Mouse (Mus musculus) limb, embryonic 11.5 days (tissue): ENCODE data around the gene Pik3r6. TPM values are rescaled to one million over a fixed set of nuclear protein-coding genes. Genes with fewer than 3 reads are reported as not detected.

Experiments used
- ATAC-seq: fragments of 200-750 bp; cut with Nextera tagmentation; 2 replicates; pipeline ENCODE4 v1.8.0; 2017; ENCODE audit warnings: low read depth; ENCODE audit not compliant: insufficient number of reproducible peaks, low FRiP score, low TSS enrichment
- DNase-seq: peaks from one replicate; pipeline ENCODE4 v3.0.0-alpha.2; 2015; ENCODE audit warnings: low spot score
- H3K27ac ChIP-seq: fragments of 300-500 bp; sonication (generic); replicated peaks from 2 replicates; pipeline ENCODE4 v1.5.1; 2014; ENCODE audit warnings: low read depth, mild to moderate bottlenecking, low read length
- H3K27me3 ChIP-seq: fragments of 300-500 bp; sonication (generic); 2 replicates; pipeline ENCODE4 v1.6.1; 2014; ENCODE audit warnings: mild to moderate bottlenecking, low read length, mixed read lengths; ENCODE audit not compliant: control insufficient read depth, insufficient read depth
- H3K36me3 ChIP-seq: fragments of 300-500 bp; sonication (generic); 2 replicates; pipeline ENCODE4 v1.6.1; 2014; ENCODE audit warnings: mild to moderate bottlenecking, low read length, moderate library complexity, mixed read lengths; ENCODE audit not compliant: control insufficient read depth, insufficient read depth
- H3K4me1 ChIP-seq: fragments of 300-500 bp; sonication (generic); 2 replicates; pipeline ENCODE4 v1.6.1; 2014; ENCODE audit warnings: low read length, mixed read lengths; ENCODE audit not compliant: control insufficient read depth, insufficient read depth
- H3K4me2 ChIP-seq: fragments of 300-500 bp; sonication (generic); 2 replicates; pipeline ENCODE4 v1.6.1; 2014; ENCODE audit warnings: low read depth, mild to moderate bottlenecking, moderate library complexity; ENCODE audit not compliant: severe bottlenecking
- H3K4me3 ChIP-seq: fragments of 300-500 bp; sonication (generic); 2 replicates; pipeline ENCODE4 v1.5.1; 2014; ENCODE audit warnings: low read depth, low read length
- H3K9ac ChIP-seq: fragments of 300-500 bp; sonication (generic); 2 replicates; pipeline ENCODE4 v1.6.1; 2014; ENCODE audit warnings: mild to moderate bottlenecking, low read length
- H3K9me3 ChIP-seq: fragments of 300-500 bp; sonication (generic); 2 replicates; pipeline ENCODE4 v1.6.1; 2016; ENCODE audit warnings: low read length; ENCODE audit not compliant: control insufficient read depth
- WGBS: fragments of 180-500 bp; shearing (Covaris S2); extraction: QIAGEN DNeasy Blood & Tissue Kit; methylation state at CpG from one replicate; pipeline ENCODE4 v1.1.7; 2014; 5-methylcytosine and 5-hydroxymethylcytosine counted together
- polyA plus RNA-seq: library from polyadenylated mRNA; unstranded; fragments of >200 nt; fragmentation: Nextera tagmentation; extraction: Ambion mirVana; gene quantifications from 2 replicates; pipeline ENCODE4 v1.2.1, GENCODE M21; 2014

The Pik3r6 gene
- polyA plus RNA-seq, 1 experiment from 2014 or later, result 1.6 TPM

GRCm38 (mm10) chr11:68566447-68567059, 63.7 kb downstream of the Pik3r6 start:
- H3K4me3 ChIP-seq, result no peak overlapping the region
- H3K27ac ChIP-seq, result no peak overlapping the region
- H3K36me3 ChIP-seq, result no peaks in the 10 kb centered on the region
- H3K4me2 ChIP-seq, result peak overlapping the region; percentile 40
- DNase-seq, result peak; percentile 85
- no peaks in the 10 kb centered on the region for H3K4me1 ChIP-seq
- no peaks in the 10 kb centered on the region for H3K9me3 ChIP-seq
- 21% methylated on average over 17 of the region's 17 CpGs for WGBS
- ATAC-seq, result no peak
- peak overlapping the region; percentile 23 for H3K9ac ChIP-seq
- H3K27me3 ChIP-seq, result no peaks in the 10 kb centered on the region

GRCm38 (mm10) chr11:68570861-68571260, 68.0 kb downstream of the Pik3r6 start:
- no peak for DNase-seq
- no peak overlapping the region for H3K4me3 ChIP-seq
- H3K27me3 ChIP-seq, result no peaks in the 10 kb centered on the region
- H3K4me2 ChIP-seq, result no peak overlapping the region
- H3K4me1 ChIP-seq, result no peaks in the 10 kb centered on the region
- H3K36me3 ChIP-seq, result no peaks in the 10 kb centered on the region
- H3K9ac ChIP-seq, result no peak overlapping the region
- WGBS, result 86% methylated on average over 5 of the region's 5 CpGs
- no peak overlapping the region for H3K27ac ChIP-seq
- no peaks in the 10 kb centered on the region for H3K9me3 ChIP-seq
- ATAC-seq, result no peak

GRCm38 (mm10) chr11:68577076-68577475, 74.3 kb downstream of the Pik3r6 start:
- Histone ChIP-seq H3K36me3 (no peaks in the 10 kb centered on the region), H3K4me1 (0 out of 2 replicates have a peak, but pooled peaks cover 2% of the 10 kb centered on the region), H3K9me3 (no peaks in the 10 kb centered on the region), H3K4me3 (no peak overlapping the region), H3K4me2 (no peak overlapping the region), H3K9ac (no peak overlapping the region), H3K27me3 (no peaks in the 10 kb centered on the region), H3K27ac (no peak overlapping the region)
- whole genome bisulfite sequencing, result 77% methylated on average over 1 of the region's 1 CpGs
- DNase-seq, result no peak
- no peak for ATAC-seq

- Histone ChIP-seq H3K9me3 (no peaks in the 10 kb centered on the region), H3K27me3 (no peaks in the 10 kb centered on the region), H3K36me3 (no peaks in the 10 kb centered on the region), H3K27ac (no peak overlapping the region), H3K9ac (no peak overlapping the region; the same call in 1 of the 2 replicates), H3K4me1 (0 out of 2 replicates have a peak, but pooled peaks cover 2% of the 10 kb centered on the region), H3K4me3 (no peak overlapping the region), H3K4me2 (no peak overlapping the region)
- WGBS, result 38% methylated on average over 9 of the region's 9 CpGs
- ATAC-seq, result no peak
- peak; percentile 47 for DNase-seq
Observed at GRCm38 (mm10) chr11:68579462-68579881, 76.7 kb downstream of the Pik3r6 start.

GRCm38 (mm10) chr11:68580566-68580965, 77.7 kb downstream of the Pik3r6 start:
- no peak for ATAC-seq
- Histone ChIP-seq H3K27ac (no peak overlapping the region), H3K4me2 (no peak overlapping the region)

GRCm38 (mm10) chr11:68583225-68583624, 80.4 kb downstream of the Pik3r6 start:
- 90% methylated on average over 13 of the region's 13 CpGs for WGBS
- H3K4me2 ChIP-seq, result no peak overlapping the region
- H3K27me3 ChIP-seq, result no peaks in the 10 kb centered on the region
- H3K4me1 ChIP-seq, result 0 out of 2 replicates have a peak, but pooled peaks cover 2% of the 10 kb centered on the region
- no peak overlapping the region for H3K27ac ChIP-seq
- no peaks in the 10 kb centered on the region for H3K9me3 ChIP-seq
- DNase-seq (no peak), ATAC-seq (no peak)
- H3K36me3 ChIP-seq, result no peaks in the 10 kb centered on the region
- no peak overlapping the region for H3K4me3 ChIP-seq
- no peak overlapping the region for H3K9ac ChIP-seq

More at GRCm38 (mm10) chr11:68580566-68580965, 77.7 kb downstream of the Pik3r6 start:
- H3K27me3 ChIP-seq, result no peaks in the 10 kb centered on the region
- no peak overlapping the region for H3K9ac ChIP-seq
- 47% methylated on average over 6 of the region's 6 CpGs for WGBS
- no peaks in the 10 kb centered on the region for H3K36me3 ChIP-seq
- no peak for DNase-seq
- no peaks in the 10 kb centered on the region for H3K9me3 ChIP-seq
- 0 out of 2 replicates have a peak, but pooled peaks cover 2% of the 10 kb centered on the region for H3K4me1 ChIP-seq
- no peak overlapping the region for H3K4me3 ChIP-seq

- no peak for DNase-seq
- Histone ChIP-seq H3K36me3 (no peaks in the 10 kb centered on the region), H3K4me1 (0 out of 2 replicates have a peak, but pooled peaks cover 2% of the 10 kb centered on the region), H3K9me3 (no peaks in the 10 kb centered on the region), H3K27me3 (no peaks in the 10 kb centered on the region), H3K9ac (no peak overlapping the region), H3K27ac (no peak overlapping the region), H3K4me2 (no peak overlapping the region), H3K4me3 (no peak overlapping the region)
- 84% methylated on average over 8 of the region's 8 CpGs for WGBS
- no peak for ATAC-seq
Observed at GRCm38 (mm10) chr11:68583906-68584480, 81.2 kb downstream of the Pik3r6 start.

- Histone ChIP-seq H3K9ac (no peak overlapping the region), H3K27ac (no peak overlapping the region), H3K27me3 (no peaks in the 10 kb centered on the region), H3K4me1 (no peaks in the 10 kb centered on the region), H3K4me2 (no peak overlapping the region), H3K9me3 (no peaks in the 10 kb centered on the region), H3K4me3 (no peak overlapping the region), H3K36me3 (no peaks in the 10 kb centered on the region)
- peak; percentile 71 for DNase-seq
- no peak for ATAC-seq
- 10% methylated on average over 3 of the region's 3 CpGs for WGBS
Observed at GRCm38 (mm10) chr11:68585890-68586289, 83.1 kb downstream of the Pik3r6 start.
